Comparison of ENCODE assay signal across 10 mouse cellular contexts in genomic region chr11:96873601-96874140, GRCm38 (mm10). TPM values are rescaled to one million over a fixed set of nuclear protein-coding genes. Genes with fewer than 3 reads are reported as not detected.
DNase-seq lines count a peak whose midpoint lies in the region; ATAC-seq and TF ChIP-seq lines count a peak whose summit lies in the region.
"Had no signal": no experiment of that assay in that cellular context is flagged by ENCODE, and none has a peak within 500 bp of the region (broad histone marks: within the 10 kb centered on the region; RNA-seq: fewer than 3 reads in every experiment).

No protein-coding gene starts in this region.

- peak overlapping the region; percentile 94 for H3K27ac ChIP-seq in embryonic facial prominence, embryonic 12.5 days
- H3K27ac ChIP-seq in hindbrain, embryonic 12.5 days: peak overlapping the region; percentile 100
- H3K27ac ChIP-seq in midbrain, postnatal 0 days (ENCODE audit: low read depth, low read length): peak overlapping the region; percentile 71

- 0 out of 2 replicates have a peak, but pooled peaks have one; percentile 17 for ATAC-seq in frontal cortex, adult (ENCODE audit: low TSS enrichment)
- ATAC-seq in embryonic facial prominence, embryonic 12.5 days (ENCODE audit: insufficient number of reproducible peaks, insufficient read depth, low FRiP score, low TSS enrichment): no peak
- ATAC-seq in hindbrain, embryonic 12.5 days (ENCODE audit: low FRiP score): no peak
- ATAC-seq in midbrain, postnatal 0 days (ENCODE audit: low FRiP score): no peak

- 16% methylated on average over 11 of the region's 11 CpGs for WGBS in embryonic facial prominence, embryonic 12.5 days
- WGBS in hindbrain, embryonic 12.5 days: 4% methylated on average over 11 of the region's 11 CpGs
- 15% methylated on average over 11 of the region's 11 CpGs for WGBS in midbrain, postnatal 0 days

- no peak overlapping the region for H3K4me3 ChIP-seq in embryonic facial prominence, embryonic 12.5 days
- H3K4me3 ChIP-seq in hindbrain, embryonic 12.5 days: no peak overlapping the region
- no peak overlapping the region for H3K4me3 ChIP-seq in midbrain, postnatal 0 days (ENCODE audit: low read depth, low read length)

- H3K27me3 ChIP-seq in embryonic facial prominence, embryonic 12.5 days: no peaks in the 10 kb centered on the region
- no peaks in the 10 kb centered on the region for H3K27me3 ChIP-seq in hindbrain, embryonic 12.5 days
- H3K27me3 ChIP-seq in midbrain, postnatal 0 days (ENCODE audit: insufficient read depth, low read length): no peaks in the 10 kb centered on the region

- peaks cover 47% of the 10 kb centered on the region for H3K4me1 ChIP-seq in embryonic facial prominence, embryonic 12.5 days
- H3K4me1 ChIP-seq in hindbrain, embryonic 12.5 days: peaks cover 64% of the 10 kb centered on the region
- H3K4me1 ChIP-seq in midbrain, postnatal 0 days (ENCODE audit: insufficient read depth, low read length): peaks cover 30% of the 10 kb centered on the region

- 0 out of 2 replicates have a peak overlapping the region, but pooled peaks have one; percentile 45 for H3K9ac ChIP-seq in embryonic facial prominence, embryonic 12.5 days
- H3K9ac ChIP-seq in hindbrain, embryonic 12.5 days: peak overlapping the region; percentile 53
- H3K9ac ChIP-seq in midbrain, postnatal 0 days (replicated peaks; ENCODE audit: low read length, poor library complexity, severe bottlenecking): no peak overlapping the region; the same call in 1 of the 2 replicates

- no peaks in the 10 kb centered on the region for H3K36me3 ChIP-seq in embryonic facial prominence, embryonic 12.5 days
- H3K36me3 ChIP-seq in hindbrain, embryonic 12.5 days: no peaks in the 10 kb centered on the region
- no peaks in the 10 kb centered on the region for H3K36me3 ChIP-seq in midbrain, postnatal 0 days (ENCODE audit: insufficient read depth, low read length)

- no peak for DNase-seq in frontal cortex, postnatal 10 days (ENCODE audit: low spot score in 2 of 2)
- no peak for DNase-seq in midbrain, postnatal 0 days (ENCODE audit: low spot score)
- no peak for DNase-seq in testis, postnatal 14 days (ENCODE audit: low spot score)
- no peak for DNase-seq in spleen, adult 12 weeks (ENCODE audit: low spot score)
- no peak for DNase-seq in adrenal gland, postnatal 4 days (ENCODE audit: low spot score in 2 of 2)
- DNase-seq: thymus, postnatal 14 days had no signal

- TF ChIP-seq CTCF in midbrain, postnatal 0 days (IDR thresholded peaks at IDR 0.05): no peak

- peak overlapping the region; percentile 36 for H3K4me2 ChIP-seq in embryonic facial prominence, embryonic 12.5 days (replicated peaks)
- H3K4me2 ChIP-seq in hindbrain, embryonic 12.5 days (replicated peaks): peak overlapping the region; percentile 42
- H3K4me2 ChIP-seq in midbrain, postnatal 0 days (ENCODE audit: low read depth, low read length, poor library complexity, severe bottlenecking): no peak overlapping the region

- no peaks in the 10 kb centered on the region for H3K9me3 ChIP-seq in embryonic facial prominence, embryonic 12.5 days
- no peaks in the 10 kb centered on the region for H3K9me3 ChIP-seq in hindbrain, embryonic 12.5 days (replicated peaks)
- no peaks in the 10 kb centered on the region for H3K9me3 ChIP-seq in midbrain, postnatal 0 days (ENCODE audit: low read length)

RNA-seq across cellular contexts. Expression of gene Copz2, which starts 24.0 kb away (rescaled TPM):
- polyA plus RNA-seq in embryonic facial prominence, embryonic 12.5 days (2016; fragmentation: Nextera tagmentation; extraction: Ambion mirVana): 88.9 and 94.3 TPM in 2 replicates
- polyA plus RNA-seq in hindbrain, embryonic 12.5 days (2016; fragmentation: Nextera tagmentation; extraction: Ambion mirVana): 56.5 and 60.7 TPM in 2 replicates
- 12.7 and 12.9 TPM in 2 replicates for total RNA-seq in midbrain, postnatal 0 days (2014; rRNA removed)
- polyA plus RNA-seq in midbrain, postnatal 0 days (2015; fragmentation: Nextera tagmentation; extraction: Ambion mirVana): 16.7 and 20.3 TPM in 2 replicates
- total RNA-seq in adrenal gland, postnatal 4 days (2021): 10 to 100 TPM; 53.2 to 62.5 TPM

RNA-seq across cellular contexts. Expression of gene Cdk5rap3, which starts 42.6 kb away (rescaled TPM):
- 88.2 and 96.5 TPM in 2 replicates for polyA plus RNA-seq in embryonic facial prominence, embryonic 12.5 days (2016; fragmentation: Nextera tagmentation; extraction: Ambion mirVana)
- 98.8 and 98.9 TPM in 2 replicates for polyA plus RNA-seq in hindbrain, embryonic 12.5 days (2016; fragmentation: Nextera tagmentation; extraction: Ambion mirVana)
- 43.6 and 48.3 TPM in 2 replicates for total RNA-seq in midbrain, postnatal 0 days (2014; rRNA removed)
- polyA plus RNA-seq in midbrain, postnatal 0 days (2015; fragmentation: Nextera tagmentation; extraction: Ambion mirVana): 83.9 and 85.1 TPM in 2 replicates
- 10 to 100 TPM; 71.6 to 74.7 TPM for total RNA-seq in adrenal gland, postnatal 4 days (2021)

RNA-seq across cellular contexts. Expression of gene Nfe2l1, which starts 43.9 kb away (rescaled TPM):
- 72.6 and 75.8 TPM in 2 replicates for polyA plus RNA-seq in embryonic facial prominence, embryonic 12.5 days (2016; fragmentation: Nextera tagmentation; extraction: Ambion mirVana)
- polyA plus RNA-seq in hindbrain, embryonic 12.5 days (2016; fragmentation: Nextera tagmentation; extraction: Ambion mirVana): 82.8 and 88.2 TPM in 2 replicates
- 86.0 and 88.0 TPM in 2 replicates for total RNA-seq in midbrain, postnatal 0 days (2014; rRNA removed)
- polyA plus RNA-seq in midbrain, postnatal 0 days (2015; fragmentation: Nextera tagmentation; extraction: Ambion mirVana): 64.5 and 68.9 TPM in 2 replicates
- 100 to 1,000 TPM; 269 to 272 TPM for total RNA-seq in adrenal gland, postnatal 4 days (2021)

RNA-seq across cellular contexts. Expression of gene Prr15l, which starts 54.2 kb away (rescaled TPM):
- polyA plus RNA-seq in embryonic facial prominence, embryonic 12.5 days (2016; fragmentation: Nextera tagmentation; extraction: Ambion mirVana): 2.4 and 3.3 TPM in 2 replicates
- polyA plus RNA-seq in hindbrain, embryonic 12.5 days (2016; fragmentation: Nextera tagmentation; extraction: Ambion mirVana): 0.53 and 1.5 TPM in 2 replicates
- total RNA-seq in midbrain, postnatal 0 days (2014; rRNA removed): 0.27 TPM in 1 of 2 replicates, not detected in the other
- 0.51 and 0.56 TPM in 2 replicates for polyA plus RNA-seq in midbrain, postnatal 0 days (2015; fragmentation: Nextera tagmentation; extraction: Ambion mirVana)
- 1 to 10 TPM in 1 of 2 experiments, under 1 TPM in 1; 0.28 to 7.8 TPM for total RNA-seq in adrenal gland, postnatal 4 days (2021)
- total RNA-seq: layer of hippocampus, postnatal 36 days had no signal
